Mouse (Mus musculus): ENCODE measurements around the gene Bco1.

Bco1 gene

DNA sequence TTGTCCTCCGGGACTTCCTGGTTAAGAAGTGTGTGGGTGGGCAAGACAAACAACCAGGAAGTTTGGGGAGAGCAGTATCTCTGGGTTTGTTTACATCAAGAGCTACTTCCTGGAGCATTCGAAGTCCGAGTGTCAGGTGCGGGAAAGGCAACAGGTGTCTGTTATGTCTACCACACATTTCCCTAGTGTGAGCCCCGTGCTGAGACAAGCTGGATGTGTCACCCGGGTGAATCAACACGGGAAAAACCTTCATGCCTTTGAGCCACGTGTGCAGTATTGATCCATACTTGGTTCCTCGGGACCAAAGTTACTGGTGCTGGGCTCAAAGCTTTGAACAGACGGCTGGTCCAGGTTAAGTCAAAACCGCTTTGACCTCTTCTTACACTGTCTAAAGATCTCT lies 41.7 kb downstream of the Bco1 start:
- DNase-seq (ENCODE audit: low read depth, low spot score): no peak

DNA sequence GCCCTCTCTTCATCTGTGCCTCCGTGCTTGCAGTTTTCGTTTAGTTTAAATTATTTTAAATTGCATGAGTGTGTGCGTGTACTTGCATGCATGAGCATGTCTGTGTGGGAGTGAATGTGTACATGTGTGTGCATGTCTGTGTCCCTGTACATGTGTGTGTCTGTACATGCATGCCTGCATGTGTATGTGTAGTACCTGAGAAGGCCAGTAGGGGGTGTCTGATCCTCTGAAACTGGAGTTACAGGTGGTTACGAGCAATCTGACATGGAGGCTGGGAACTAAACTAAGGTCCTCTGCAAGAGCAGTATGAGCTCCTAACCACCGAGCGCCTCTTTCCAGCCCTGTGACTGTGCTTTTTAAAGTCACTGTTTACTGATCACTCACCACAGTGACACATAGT lies 52.9 kb downstream of the Bco1 start:
- peak; percentile 75 for DNase-seq (ENCODE audit: low read depth, low spot score)

DNA sequence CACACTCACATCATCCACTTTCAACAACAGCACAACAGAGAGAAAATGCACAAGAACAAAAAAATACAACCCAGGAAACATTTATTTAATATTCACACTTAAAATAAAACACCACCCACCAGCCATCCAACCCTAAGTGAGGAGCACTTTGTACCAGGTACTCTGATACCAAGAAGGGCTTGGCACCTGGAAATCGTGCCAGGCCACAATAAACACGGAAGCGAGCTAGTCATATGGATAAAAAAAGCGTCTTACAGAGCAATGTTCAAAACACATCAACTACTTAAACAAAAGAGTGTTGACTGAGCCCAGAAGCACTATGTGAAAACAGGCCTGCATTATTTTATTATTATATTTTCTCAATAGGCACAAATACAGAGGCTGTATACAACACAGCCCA lies 60.5 kb downstream of the Bco1 start:
- no peak for DNase-seq (ENCODE audit: low read depth, low spot score)

DNA sequence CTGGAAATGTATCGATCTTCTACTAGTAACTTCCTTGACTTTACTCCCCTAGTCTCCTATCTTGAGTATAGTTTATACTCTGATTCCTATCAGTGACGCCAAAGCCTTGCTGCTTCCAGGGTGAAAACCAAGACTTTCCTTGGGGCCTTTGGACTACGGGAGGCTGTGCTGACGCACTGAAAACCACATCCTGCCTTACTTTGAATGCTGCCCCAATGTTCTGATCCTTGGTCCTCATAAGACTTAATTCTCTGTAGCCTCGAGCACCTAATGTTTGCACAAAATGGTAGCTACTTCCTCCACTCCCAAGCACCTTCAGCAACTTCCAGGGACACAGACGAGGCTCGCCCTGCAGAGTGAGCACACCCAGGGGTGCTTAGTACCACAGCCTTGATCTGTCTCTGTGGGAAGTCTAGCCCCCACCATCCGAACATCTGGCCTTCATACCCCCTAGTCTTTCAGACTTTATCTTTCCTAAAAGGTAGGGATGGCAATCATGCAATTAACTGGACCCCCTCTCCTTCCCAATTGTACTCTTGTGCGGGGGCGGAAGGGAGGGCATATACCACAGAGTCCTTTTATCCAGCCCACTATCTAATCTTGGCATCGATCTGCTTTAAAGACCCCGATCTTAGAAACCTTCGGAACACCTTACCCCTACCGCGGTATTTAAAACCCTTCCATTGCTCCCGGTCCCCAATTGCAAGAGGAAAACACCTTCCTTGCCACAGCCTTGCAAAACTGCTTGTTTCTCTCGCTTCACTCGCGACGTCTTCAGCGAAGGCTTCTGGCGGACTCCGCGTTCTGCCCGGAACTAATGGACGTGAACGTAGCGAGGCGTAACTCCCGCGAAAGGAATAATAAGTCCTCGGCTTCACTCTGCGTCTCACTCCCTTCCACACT lies 61.5 kb downstream of the Bco1 start:
- no peak for DNase-seq (ENCODE audit: low read depth, low spot score)

DNA sequence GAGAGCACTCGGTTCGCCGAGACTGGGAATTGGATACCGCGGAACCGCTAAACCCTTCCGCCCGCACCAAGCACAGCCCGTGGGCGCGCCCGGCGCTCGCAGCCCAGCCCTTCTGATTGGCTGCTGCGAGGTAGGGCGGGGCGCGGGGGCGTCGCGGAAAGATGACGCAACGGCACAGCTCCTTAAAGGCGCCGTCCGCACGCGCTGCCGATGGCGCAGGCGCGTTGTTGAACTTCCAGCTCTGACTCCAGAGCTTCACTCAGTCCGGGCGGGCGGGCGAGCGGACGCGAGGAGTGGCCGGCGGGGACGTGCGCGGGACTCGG lies 62.1 kb downstream of the Bco1 start:
- DNase-seq (ENCODE audit: low read depth, low spot score): peak; percentile 98

DNA sequence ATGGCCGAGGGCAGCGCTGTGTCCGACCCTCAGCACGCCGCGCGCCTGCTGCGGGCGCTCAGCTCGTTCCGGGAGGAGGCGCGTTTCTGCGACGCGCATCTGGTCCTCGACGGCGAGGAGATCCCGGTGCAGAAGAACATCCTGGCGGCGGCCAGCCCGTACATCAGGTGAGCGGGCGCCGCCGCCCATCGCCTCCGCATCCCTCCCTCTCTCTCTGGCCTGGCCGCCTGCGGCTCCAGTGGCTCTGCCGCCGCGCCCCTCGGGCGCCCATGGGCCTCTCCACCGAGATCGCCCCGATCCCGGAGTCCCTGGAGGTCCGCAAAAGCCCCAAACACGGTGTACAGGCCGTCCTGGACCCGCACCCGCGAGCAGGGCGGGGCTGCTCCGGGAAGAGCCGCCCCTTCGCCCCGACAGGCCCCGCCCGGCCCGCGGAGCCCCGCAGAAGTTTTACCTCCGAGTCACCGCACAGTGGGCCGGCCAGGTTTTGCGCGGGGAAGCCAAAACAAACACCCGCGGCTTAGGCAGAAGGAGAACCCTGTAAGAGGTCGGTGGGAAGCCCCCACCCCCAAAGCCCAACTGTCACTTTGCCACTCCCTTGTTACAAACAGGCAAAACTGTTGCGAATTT lies 62.6 kb downstream of the Bco1 start, which contains the start of gene Gan:
TSS of gene Gan (plus strand) at position 1 of the 627 bp plus-strand sequence.
- no peak for DNase-seq (ENCODE audit: low read depth, low spot score)

DNA sequence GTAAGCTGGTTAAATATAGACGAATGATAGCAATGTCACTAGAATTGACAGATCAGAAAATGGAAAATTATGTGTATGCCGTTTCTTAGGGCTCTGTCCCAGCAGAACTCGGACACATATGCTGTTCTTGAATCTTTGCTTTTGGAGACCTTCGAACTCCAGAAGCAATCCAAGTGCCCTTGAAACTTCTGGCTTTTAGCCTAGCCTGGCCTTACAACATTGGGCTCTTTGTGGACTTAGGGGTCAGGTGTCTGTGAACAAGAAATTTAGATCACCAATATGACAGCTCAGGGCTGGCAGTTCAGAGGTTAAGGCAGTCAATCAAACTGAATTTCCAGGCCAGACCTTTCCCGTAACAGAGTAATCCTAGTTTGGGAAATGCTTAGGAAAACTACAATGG lies 63.4 kb downstream of the Bco1 start:
- DNase-seq (ENCODE audit: low read depth, low spot score): no peak

DNA sequence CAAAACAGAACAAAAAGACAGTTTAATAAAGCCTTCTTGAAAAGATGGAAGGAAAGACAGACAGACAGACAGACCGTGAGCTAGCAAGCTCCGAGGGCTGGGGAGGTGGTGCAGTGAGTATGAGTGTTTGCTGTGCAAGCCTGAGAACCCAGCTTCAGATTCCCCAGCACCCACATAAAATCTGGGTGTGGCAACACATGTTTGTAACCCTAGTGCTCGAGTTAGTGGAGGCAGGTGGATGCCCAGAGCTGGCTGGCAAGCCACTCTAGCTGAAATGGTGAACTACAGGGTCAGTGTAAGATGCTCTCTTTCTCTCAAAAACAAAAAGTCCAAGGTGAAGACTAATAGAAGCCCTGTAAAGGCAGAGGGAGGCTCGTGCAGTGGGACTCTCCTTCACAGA lies 69.3 kb downstream of the Bco1 start:
- DNase-seq (ENCODE audit: low read depth, low spot score): no peak

DNA sequence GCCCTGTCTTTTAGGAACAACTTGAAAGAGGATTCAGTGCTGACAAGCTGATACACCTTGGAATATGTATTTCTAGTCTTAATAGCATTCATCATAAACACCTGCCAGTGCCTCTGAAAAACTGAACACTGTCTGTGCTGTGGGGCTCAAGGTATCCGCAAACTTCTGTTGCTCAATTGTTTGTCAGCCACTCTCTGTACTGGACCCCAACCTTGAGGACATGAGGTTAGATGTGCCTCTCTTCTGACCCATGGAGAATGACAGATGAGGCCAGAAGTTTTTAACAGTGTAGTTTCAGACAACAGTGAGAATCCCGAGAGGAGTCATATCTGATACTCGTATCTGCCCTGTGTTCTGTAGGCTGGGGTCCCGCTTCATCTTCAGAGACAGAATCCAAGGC lies 69.9 kb downstream of the Bco1 start:
- no peak for DNase-seq (ENCODE audit: low read depth, low spot score)

DNA sequence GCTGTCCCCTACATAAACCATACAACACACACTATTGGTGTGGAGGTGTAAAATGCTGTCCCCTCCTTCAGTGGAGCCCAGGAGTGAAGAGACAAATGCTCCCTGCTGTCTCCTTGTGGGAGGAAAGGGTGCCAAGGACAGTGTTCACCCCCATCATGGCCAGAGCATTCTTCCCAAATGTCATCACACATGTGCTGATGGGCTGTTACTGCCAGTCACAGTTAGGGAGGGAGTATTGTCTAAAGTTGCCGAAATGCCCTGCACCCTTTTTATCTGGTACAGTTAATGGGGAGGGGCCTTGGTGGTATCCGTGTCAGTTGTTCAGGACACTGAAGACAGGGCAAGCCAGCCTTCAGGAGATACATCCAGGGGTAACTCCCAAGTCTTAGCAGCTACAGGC lies 70.9 kb downstream of the Bco1 start:
- DNase-seq (ENCODE audit: low read depth, low spot score): no peak

DNA sequence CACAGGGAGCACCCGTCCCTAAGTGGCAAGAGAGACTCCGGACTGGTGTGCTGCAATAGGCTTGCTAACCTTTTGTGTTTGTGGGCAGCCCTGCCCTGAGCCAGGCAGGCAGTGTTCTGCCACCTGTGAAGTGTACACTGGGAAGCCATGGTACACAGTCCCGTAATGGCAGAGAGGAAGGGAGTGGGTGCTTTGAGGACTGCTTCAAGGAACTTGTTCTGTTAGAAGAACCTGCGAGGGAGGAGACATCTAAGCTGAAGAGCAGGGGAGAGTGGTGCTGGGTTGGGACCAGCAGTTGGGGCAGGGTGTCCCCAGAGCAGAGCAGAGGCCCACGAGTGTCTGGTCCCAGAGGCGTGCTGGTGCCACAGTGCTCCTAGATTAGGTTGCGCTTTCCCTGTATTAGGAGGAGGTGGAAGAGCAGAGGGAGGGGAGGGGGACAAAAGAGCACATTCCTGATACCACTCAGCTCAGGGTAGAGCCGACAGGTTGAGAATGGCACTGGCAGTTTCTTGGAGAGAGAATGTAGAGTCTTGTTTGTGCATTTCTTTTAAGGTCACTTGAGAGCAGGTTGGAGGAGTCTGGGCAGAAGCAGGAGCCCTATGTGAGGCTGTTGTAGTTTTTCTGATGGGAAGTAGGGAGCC lies 71.7 kb downstream of the Bco1 start:
- no peak for DNase-seq (ENCODE audit: low read depth, low spot score)

DNA sequence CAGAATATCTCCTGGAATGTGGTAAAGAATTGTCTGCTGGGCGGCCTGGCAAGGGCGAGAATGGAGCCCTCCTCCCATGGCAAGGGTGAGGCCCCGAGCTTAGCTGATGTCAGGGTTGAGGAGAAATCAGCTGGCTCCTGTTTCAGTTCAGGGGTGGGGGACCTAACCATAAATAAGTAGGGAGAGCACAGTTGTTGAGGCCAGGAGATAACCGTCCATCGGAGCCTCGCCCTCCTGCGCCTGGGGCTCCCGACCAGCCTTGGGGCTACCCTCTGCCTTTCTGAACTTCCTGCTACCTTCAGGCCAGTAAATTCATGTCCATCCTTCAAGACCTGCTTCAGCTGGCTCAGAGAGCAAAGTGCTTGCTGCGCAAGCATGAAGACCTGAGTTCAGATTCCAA lies 72.7 kb downstream of the Bco1 start:
- no peak for DNase-seq (ENCODE audit: low read depth, low spot score)

DNA sequence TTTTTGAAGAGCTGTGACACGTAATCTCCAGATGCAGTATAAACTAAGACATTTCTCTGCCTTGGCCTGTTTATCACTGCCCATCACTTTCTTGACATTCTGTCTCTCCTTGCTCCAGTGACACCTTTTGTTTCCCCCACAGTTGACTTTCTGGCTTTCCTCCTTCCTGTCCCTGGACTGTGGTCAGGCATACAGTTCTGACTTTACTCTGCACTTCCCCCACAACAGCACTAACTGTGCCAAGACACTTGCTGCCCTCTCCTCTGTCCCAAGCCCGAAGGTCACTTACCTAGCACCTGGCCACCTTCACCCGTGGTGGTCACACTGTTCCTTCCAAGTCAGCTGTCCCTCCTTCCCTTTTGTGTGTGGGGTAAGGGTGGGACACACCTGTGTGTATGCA lies 76.2 kb downstream of the Bco1 start:
- DNase-seq (ENCODE audit: low read depth, low spot score): no peak

DNA sequence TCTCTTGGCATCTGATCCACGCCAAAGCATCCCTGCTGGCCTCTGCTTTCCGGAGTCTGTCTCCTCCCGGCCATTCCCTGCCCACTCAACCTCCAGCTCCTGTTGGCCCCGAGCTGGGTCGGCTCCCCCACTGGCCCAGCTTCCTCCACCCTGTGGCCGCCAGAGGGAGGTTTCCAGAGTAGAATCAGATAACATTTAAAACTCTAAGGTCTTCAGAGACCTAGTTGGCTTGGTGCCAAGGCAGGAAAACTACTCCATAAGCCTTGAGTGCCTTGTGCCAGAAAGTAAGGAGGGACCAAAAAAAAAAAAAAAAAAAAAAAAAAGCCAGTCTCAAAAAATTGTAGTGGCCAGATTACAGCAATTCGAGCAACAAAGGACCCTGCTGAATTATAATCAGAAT lies 77.2 kb downstream of the Bco1 start:
- peak; percentile 33 for DNase-seq (ENCODE audit: low read depth, low spot score)

DNA sequence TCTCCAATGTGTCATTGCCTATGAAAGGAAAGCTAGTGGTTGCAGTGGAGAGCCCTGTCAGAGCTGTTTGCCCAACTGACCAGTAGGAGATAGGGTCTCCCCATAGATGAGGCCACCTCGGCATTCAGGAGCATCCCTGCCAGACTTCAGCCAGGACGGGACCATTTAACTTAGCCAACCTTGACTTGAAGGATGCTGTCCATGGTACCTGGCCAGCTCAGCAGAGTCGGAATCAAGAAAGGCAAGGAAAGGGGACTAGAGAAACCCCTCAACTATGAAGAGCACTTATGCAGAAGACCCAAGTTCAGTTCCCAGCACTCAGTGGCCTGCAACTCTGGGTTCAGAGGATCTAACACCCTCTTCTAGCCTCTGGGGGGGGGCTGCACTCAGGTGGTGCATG lies 78.0 kb downstream of the Bco1 start:
- peak; percentile 45 for DNase-seq (ENCODE audit: low read depth, low spot score)

DNA sequence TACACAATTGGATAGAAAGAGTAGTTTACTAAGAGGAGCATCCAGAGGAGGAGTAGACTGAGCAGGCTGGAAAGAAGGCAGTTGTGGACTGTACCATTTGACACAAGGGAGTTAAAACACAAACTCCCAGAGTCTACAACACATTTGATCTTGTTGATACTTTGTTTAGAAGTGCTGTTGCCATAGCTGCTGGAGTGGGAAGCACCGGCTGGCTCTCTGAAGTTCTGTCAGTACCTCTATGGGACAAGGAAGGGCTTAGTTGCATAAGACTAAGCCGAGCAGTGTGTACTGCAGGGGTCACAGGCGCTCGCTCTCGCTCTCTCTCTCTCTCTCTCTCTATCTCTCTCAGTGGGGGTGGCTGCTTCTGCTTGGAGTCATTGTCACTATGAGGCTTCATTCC lies 78.9 kb downstream of the Bco1 start:
- DNase-seq (ENCODE audit: low read depth, low spot score): no peak

DNA sequence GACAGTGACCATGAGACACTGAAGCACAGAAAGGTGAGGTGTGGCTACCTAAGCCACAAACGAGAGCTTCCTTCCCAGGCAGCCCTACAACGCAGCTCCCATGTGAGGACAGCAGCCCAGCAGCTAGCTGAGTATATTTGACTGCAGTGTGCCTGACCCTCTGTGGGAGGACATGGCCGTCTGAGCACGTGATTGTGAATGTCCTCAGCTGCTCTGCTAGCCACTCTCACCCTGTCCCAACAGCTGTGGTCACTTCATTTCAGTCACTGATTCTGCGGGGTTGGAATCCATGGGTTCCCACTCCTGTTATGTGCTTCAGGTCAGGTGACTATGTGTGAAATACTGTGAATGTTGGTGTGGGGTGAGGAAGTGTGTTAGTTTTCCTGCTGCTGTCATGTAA lies 80.7 kb downstream of the Bco1 start:
- no peak for DNase-seq (ENCODE audit: low read depth, low spot score)

DNA sequence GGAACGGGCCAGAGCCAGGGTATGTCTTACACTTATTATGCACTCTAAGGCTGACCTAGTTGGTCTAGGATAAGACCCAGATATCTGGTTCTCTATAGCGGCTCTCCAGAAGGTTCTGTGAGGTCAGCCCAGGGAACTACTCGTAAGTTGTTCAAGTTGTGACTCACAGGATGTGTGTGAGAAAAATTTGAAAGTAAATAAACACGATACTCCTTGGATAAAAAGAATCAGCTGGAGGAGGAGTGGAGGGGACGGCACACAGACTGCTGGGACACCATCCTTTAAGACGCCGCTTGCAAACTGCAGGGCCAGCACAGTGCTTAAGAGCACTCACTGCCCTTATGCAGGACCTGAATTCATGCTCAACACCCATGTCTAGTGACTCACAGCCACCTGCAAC lies 81.6 kb downstream of the Bco1 start:
- DNase-seq (ENCODE audit: low read depth, low spot score): no peak

DNA sequence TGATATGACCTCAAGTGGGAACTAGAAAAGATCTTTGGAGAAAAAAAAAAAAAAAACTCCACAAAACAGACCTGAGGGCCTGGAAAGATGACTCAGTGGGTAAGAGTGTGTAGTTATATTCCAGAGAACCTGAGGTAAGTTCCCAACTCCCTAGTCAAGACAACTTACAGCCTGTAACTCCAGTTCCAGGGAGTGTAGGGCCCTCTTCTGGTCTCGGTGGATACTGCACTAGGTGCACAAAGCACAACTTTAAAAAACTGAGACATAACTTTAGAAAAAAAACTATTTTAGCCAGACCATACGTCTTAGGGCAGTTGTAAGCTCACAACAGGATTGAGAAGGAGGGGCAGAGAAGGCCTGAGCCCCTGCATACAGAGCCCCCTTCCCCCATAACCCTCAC lies 82.4 kb downstream of the Bco1 start:
- DNase-seq (ENCODE audit: low read depth, low spot score): no peak

DNA sequence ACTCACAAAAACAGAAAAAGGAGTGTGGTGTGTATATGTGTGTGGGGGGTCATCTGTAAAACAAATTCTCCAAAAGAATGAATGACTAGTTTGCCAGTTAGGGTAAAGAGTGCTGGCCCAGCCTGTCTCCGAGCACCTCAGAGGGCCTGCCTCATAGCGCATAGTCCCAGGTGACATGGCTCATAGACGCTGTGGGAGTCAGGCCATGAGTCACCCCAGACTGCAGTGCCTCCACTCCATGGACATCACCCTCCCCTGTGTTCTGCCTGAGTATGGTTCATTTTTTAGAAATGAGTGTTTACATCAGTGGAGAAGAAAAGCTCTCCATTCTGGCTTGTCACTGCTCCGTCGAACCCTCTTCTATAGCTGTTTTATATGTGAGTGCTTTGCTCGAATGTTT lies 83.0 kb downstream of the Bco1 start:
- DNase-seq (ENCODE audit: low read depth, low spot score): no peak

DNA sequence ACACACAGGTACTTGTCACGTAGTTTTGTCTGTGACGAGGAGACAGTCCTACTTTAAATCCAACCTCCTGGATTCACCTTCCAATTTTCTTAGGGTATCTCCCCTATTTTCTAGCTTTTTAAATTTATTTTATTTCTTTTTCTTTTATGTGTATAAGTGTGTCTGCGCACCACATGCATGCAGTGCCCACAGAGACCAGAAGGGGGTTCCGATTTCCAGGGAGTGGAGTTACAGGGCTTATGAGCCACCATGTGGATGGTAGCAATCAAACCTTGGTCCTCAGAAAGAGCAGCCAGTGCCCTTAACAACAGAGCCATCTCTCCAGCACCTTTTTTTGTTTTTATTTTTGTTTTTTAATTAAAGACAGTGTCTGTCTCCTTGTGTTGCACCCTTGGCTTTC lies 87.1 kb downstream of the Bco1 start:
- peak; percentile 68 for DNase-seq (ENCODE audit: low read depth, low spot score)
